Mouse (Mus musculus): Measurements from ENCODE around the gene Ufm1. TPM values are rescaled to one million over a fixed set of nuclear protein-coding genes. Genes with fewer than 3 reads are reported as not detected.

Gene Ufm1
- total and polyA plus RNA-seq, 3 experiments = 36.6 to 109 (median 77.0) TPM

- TF ChIP-seq ZKSCAN1 (IDR thresholded peaks at IDR 0.05; ENCODE audit: borderline replicate concordance, low read depth, low read length) = no peak
- TF ChIP-seq MAFK (IDR thresholded peaks at IDR 0.05; ENCODE audit: insufficient replicate concordance, low read length) = no peak
- no peak for TF ChIP-seq SIN3A (IDR thresholded peaks at IDR 0.05; ENCODE audit: low read length)
- no peak for TF ChIP-seq E2F4 (IDR thresholded peaks at IDR 0.05; ENCODE audit: insufficient replicate concordance, low read depth, low read length)
- Histone ChIP-seq H3K36me3 (replicated peaks in 1 of 2; ENCODE audit: control insufficient read depth in 1 of 2, insufficient read depth in 1 of 2, low read length in 1 of 2) (no peaks in the 10 kb centered on the region), H3K4me2 (ENCODE audit: insufficient read depth, low read depth, poor library complexity, severe bottlenecking) (no peak within 1 kb of the TSS)
Observed at GRCm38 (mm10) chr3:53844786-53845185, 18.8 kb downstream of the Ufm1 start, which contains the start of gene Gm10985. Gm10985 (plus strand) TSS chr3:53845086.

DNA sequence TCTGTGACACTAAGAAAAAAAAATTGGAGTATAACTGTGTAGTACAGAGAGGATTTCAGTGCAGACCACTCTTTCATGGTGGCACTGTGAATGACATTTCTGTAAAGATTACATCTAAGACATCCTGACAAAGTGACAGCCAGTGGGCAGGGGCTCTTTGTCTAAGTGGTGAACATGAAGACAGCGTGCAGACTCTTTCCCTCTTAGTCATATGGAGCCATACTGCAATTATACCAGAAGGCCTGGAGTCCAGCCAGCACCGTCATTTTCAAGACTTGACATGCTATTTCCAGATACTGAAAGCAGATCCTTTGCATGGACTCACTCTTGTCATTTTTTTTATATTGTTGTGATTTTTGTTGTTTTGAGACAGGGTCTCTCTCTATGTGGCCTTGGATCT is 29.4 kb downstream of the Ufm1 start:
- Histone ChIP-seq H3K36me3 (replicated peaks in 1 of 2; ENCODE audit: control insufficient read depth in 1 of 2, insufficient read depth in 1 of 2, low read length in 1 of 2) (no peaks in the 10 kb centered on the region), H3K9me3 (replicated peaks; ENCODE audit: low read length) (no peaks in the 10 kb centered on the region), H3K27ac (ENCODE audit: insufficient read depth, low read depth) (no peak overlapping the region), H3K9ac (ENCODE audit: insufficient read depth, low read depth) (no peak overlapping the region), H3K27me3 (replicated peaks) (no peaks in the 10 kb centered on the region), H3K4me1 (ENCODE audit: control insufficient read depth in 1 of 2, insufficient read depth in 2 of 2) (no peaks in the 10 kb centered on the region), H3K4me3 (replicated peaks in 1 of 3; ENCODE audit: low read depth in 2 of 3, low read length in 2 of 3, poor library complexity in 1 of 3) (no peak overlapping the region), H3K4me2 (ENCODE audit: insufficient read depth, low read depth, poor library complexity, severe bottlenecking) (no peak overlapping the region), H3K79me2 (replicated peaks; ENCODE audit: control insufficient read depth, extremely low read depth, insufficient read depth, poor library complexity, severe bottlenecking) (no peaks in the 10 kb centered on the region)
- dilution Hi-C loops (cut with MboI; ENCODE audit: extremely low pct_ligation_motif_present, extremely low pct_unique_long_range_greater_than_20kb, low sequenced_read_pairs) (no loop called here), in situ Hi-C loops (cut with MboI; ENCODE audit: low pct_ligation_motif_present, low pct_unique_long_range_greater_than_20kb, low sequenced_read_pairs) (no loop called here)
- TF ChIP-seq RAD21 (IDR thresholded peaks at IDR 0.05; ENCODE audit: low read depth, low read length) = no peak
- no peak for TF ChIP-seq ELF1 (IDR thresholded peaks at IDR 0.05; ENCODE audit: low read depth, low read length)
- TF ChIP-seq UBTF (IDR thresholded peaks at IDR 0.05; ENCODE audit: low read depth, low read length) = no peak
- TF ChIP-seq ZMIZ1 (IDR thresholded peaks at IDR 0.05; ENCODE audit: low read depth, low read length) = no peak
- TF ChIP-seq CHD1 (IDR thresholded peaks at IDR 0.05; ENCODE audit: low read depth, low read length) = no peak
- no peak for TF ChIP-seq POLR2A (IDR thresholded peaks at IDR 0.05; ENCODE audit: low read depth, low read length)
- no peak for TF ChIP-seq KAT2A (IDR thresholded peaks at IDR 0.05; ENCODE audit: insufficient replicate concordance, low read length)
- TF ChIP-seq GABPA (IDR thresholded peaks at IDR 0.05; ENCODE audit: insufficient replicate concordance, low read depth, low read length) = no peak
- no peak for TF ChIP-seq CTCF (conservative IDR thresholded peaks at IDR 0.05 in 1 of 2, IDR thresholded peaks at IDR 0.05 in 1 of 2; ENCODE audit: low read depth in 2 of 2, low read length in 2 of 2)
- TF ChIP-seq NELFE (IDR thresholded peaks at IDR 0.05; ENCODE audit: low read depth, low read length) = no peak
- no peak for TF ChIP-seq USF2 (conservative IDR thresholded peaks at IDR 0.05; ENCODE audit: low read depth, low read length)
- no peak for TF ChIP-seq BHLHE40 (IDR thresholded peaks at IDR 0.05; ENCODE audit: low read depth, low read length)
- TF ChIP-seq NRF1 (IDR thresholded peaks at IDR 0.05; ENCODE audit: low read depth, low read length) = no peak
- TF ChIP-seq JUND (conservative IDR thresholded peaks at IDR 0.05; ENCODE audit: low read depth, low read length) = no peak
- TF ChIP-seq JUN (IDR thresholded peaks at IDR 0.05; ENCODE audit: insufficient read depth, low read depth, low read length) = no peak
- DNase-seq (ENCODE audit: extremely low read depth) = no peak

More at GRCm38 (mm10) chr3:53844786-53845185, 18.8 kb downstream of the Ufm1 start, which contains the start of gene Gm10985:
- Histone ChIP-seq H3K27ac (ENCODE audit: insufficient read depth, low read depth) (no peak within 1 kb of the TSS), H3K9me3 (replicated peaks; ENCODE audit: low read length) (no peaks in the 10 kb centered on the region), H3K9ac (ENCODE audit: insufficient read depth, low read depth) (no peak within 1 kb of the TSS), H3K79me2 (replicated peaks; ENCODE audit: control insufficient read depth, extremely low read depth, insufficient read depth, poor library complexity, severe bottlenecking) (no peaks in the 10 kb centered on the region), H3K4me3 (replicated peaks in 1 of 3; ENCODE audit: low read depth in 2 of 3, low read length in 2 of 3, poor library complexity in 1 of 3) (no peak within 1 kb of the TSS), H3K4me1 (ENCODE audit: control insufficient read depth in 1 of 2, insufficient read depth in 2 of 2) (no peaks in the 10 kb centered on the region), H3K27me3 (replicated peaks) (no peaks in the 10 kb centered on the region)
- dilution Hi-C loops (cut with MboI; ENCODE audit: extremely low pct_ligation_motif_present, extremely low pct_unique_long_range_greater_than_20kb, low sequenced_read_pairs) (no loop called here), in situ Hi-C loops (cut with MboI; ENCODE audit: low pct_ligation_motif_present, low pct_unique_long_range_greater_than_20kb, low sequenced_read_pairs) (no loop called here)
- no peak for DNase-seq (ENCODE audit: extremely low read depth)

Data from CH12.LX (cell line).